In the genomic region with DNA sequence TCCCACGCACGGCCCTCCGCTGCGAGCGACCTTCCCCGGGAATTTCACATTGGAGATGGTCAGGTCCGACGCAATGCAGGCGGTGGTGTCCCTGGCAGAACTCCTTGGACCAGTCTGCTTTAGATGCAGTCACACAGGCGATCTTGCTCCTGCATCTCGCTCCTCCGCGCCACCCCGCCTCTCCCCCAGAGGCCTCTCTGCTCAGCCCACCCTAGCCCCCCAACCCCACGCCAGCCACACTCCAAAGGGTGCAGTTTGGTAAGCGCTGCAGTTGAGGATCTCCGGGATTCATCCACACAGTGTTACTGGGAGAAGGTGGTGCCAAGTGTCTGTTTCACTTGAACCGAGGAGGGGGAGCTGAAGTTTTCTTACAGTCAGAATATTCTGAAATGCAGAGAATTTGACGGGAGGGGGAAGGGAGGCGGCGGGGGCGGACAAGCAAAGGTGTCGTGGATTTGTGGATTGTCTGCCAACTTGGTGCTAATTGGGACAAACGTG, we compare ENCODE assay signal across 8 mouse cellular contexts. TPM values are rescaled to one million over a fixed set of nuclear protein-coding genes. Genes with fewer than 3 reads are reported as not detected.
DNase-seq lines count a peak whose midpoint lies in the region; ATAC-seq lines count a peak whose summit lies in the region.

No protein-coding gene starts in this region.

- peak overlapping the region; percentile 98 for H3K4me2 ChIP-seq in hindbrain, embryonic 13.5 days
- peak overlapping the region; percentile 95 for H3K4me2 ChIP-seq in limb, embryonic 12.5 days

- H3K27me3 ChIP-seq in hindbrain, embryonic 13.5 days, result peaks cover 49% of the 10 kb centered on the region
- peaks cover 80% of the 10 kb centered on the region for H3K27me3 ChIP-seq in limb, embryonic 12.5 days

- peaks cover 44% of the 10 kb centered on the region for H3K4me1 ChIP-seq in hindbrain, embryonic 13.5 days (replicated peaks)
- H3K4me1 ChIP-seq in limb, embryonic 12.5 days (replicated peaks), result peaks cover 30% of the 10 kb centered on the region

- peak overlapping the region; percentile 69; the same call in 1 of the 2 replicates for H3K27ac ChIP-seq in hindbrain, embryonic 13.5 days
- no peak overlapping the region for H3K27ac ChIP-seq in limb, embryonic 12.5 days

- under 1% methylated on average over 22 of the region's 24 CpGs for WGBS in hindbrain, embryonic 13.5 days
- under 1% methylated on average over 24 of the region's 24 CpGs for WGBS in limb, embryonic 12.5 days

- H3K9ac ChIP-seq in hindbrain, embryonic 13.5 days, result peak overlapping the region; percentile 75
- peak overlapping the region; percentile 58 for H3K9ac ChIP-seq in limb, embryonic 12.5 days (replicated peaks)

- H3K4me3 ChIP-seq in hindbrain, embryonic 13.5 days, result peak overlapping the region; percentile 60
- H3K4me3 ChIP-seq in limb, embryonic 12.5 days (replicated peaks), result peak overlapping the region; percentile 53

- DNase-seq in kidney, postnatal 4 days, result peak; percentile 14 to 29
- DNase-seq in kidney, adult 11 months, result no peak
- peak; percentile 51 for DNase-seq in embryo, embryonic 10 days (ENCODE audit: low spot score)
- DNase-seq in right cerebral cortex, postnatal 25 days, result peak; percentile 69
- DNase-seq in adrenal gland, postnatal 36 days, result no peak
- no peak for DNase-seq in adrenal gland, adult 8-10 months

- no peaks in the 10 kb centered on the region for H3K36me3 ChIP-seq in hindbrain, embryonic 13.5 days
- no peaks in the 10 kb centered on the region for H3K36me3 ChIP-seq in limb, embryonic 12.5 days

- H3K9me3 ChIP-seq in hindbrain, embryonic 13.5 days, result no peaks in the 10 kb centered on the region
- no peaks in the 10 kb centered on the region for H3K9me3 ChIP-seq in limb, embryonic 12.5 days

- peak; percentile 62 for ATAC-seq in hindbrain, embryonic 13.5 days (ENCODE audit: low FRiP score)
- ATAC-seq in limb, embryonic 12.5 days (ENCODE audit: insufficient number of reproducible peaks, insufficient read depth, low FRiP score, low TSS enrichment, low read depth), result 0 out of 2 replicates have a peak, but pooled peaks have one; percentile 19

RNA-seq across cellular contexts. Expression of gene Kcna1, which starts 1.1 kb away (rescaled TPM):
- polyA plus RNA-seq in hindbrain, embryonic 13.5 days (2015; fragmentation: Nextera tagmentation; extraction: Ambion mirVana), result 2.9 and 3.2 TPM in 2 replicates
- 1.4 TPM in 2 replicates for polyA plus RNA-seq in limb, embryonic 12.5 days (2016; fragmentation: Nextera tagmentation; extraction: Ambion mirVana)
- 1 to 10 TPM; 1.4 to 2.4 TPM for total RNA-seq in adrenal gland, postnatal 36 days (2021)
- 1 to 10 TPM in 2 of 4 experiments, under 1 TPM in 2; 0.80 to 1.2 (median 0.97) TPM for total RNA-seq in adrenal gland, adult 8-10 months (2022)

Comparison
In these comparisons a context has a peak if more than half of its experiments do, and no peak if none do; other contexts are left out.
1. DNase-seq: peak in kidney, postnatal 4 days (2 of 2), embryo, embryonic 10 days (single experiment) and right cerebral cortex, postnatal 25 days (single experiment); none in kidney, adult 11 months (single experiment), adrenal gland, postnatal 36 days (0 of 2) and adrenal gland, adult 8-10 months (single experiment).